Mouse (Mus musculus): ENCODE results near the gene Htr2c. TPM values are rescaled to one million over a fixed set of nuclear protein-coding genes. Genes with fewer than 3 reads are reported as not detected.

Gene Htr2c
- polyA plus RNA-seq, 1 experiment from 2014 or later: not detected

DNA sequence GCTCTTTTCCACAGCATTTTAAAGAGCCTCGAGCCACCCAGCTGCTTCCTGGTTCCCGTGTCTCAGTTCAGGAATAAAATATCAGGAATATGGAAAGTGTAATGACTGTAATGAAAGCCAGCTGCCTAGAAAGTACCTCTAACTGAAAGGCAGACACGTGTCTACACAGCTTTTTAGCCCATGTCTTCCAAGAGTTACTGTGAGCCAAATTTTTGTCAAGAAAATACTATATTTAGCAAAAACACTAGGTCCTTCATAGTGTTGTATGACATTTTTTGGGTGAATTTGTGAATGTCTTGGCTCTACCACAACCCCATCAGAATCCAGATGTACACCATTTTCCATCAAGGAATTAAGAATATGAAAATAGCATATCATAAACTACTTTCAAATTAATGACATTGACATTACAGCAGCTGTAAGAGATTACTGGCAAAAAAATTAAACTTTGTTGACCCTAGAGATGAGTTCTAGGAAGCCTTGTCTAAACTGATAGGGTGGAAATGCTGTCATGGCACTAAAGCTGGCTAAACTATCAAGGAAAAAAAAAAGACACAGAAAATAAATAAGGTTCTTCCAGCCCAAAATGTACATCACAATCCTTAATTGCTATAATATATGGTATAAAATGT lies 255.2 kb downstream of the Htr2c start:
- H3K9me3 ChIP-seq: no peaks in the 10 kb centered on the region
- H3K27ac ChIP-seq: no peak overlapping the region
- H3K27me3 ChIP-seq (ENCODE audit: insufficient read depth, poor library complexity, severe bottlenecking): no peaks in the 10 kb centered on the region
- H3K36me3 ChIP-seq: no peaks in the 10 kb centered on the region
- no peak overlapping the region for H3K4me3 ChIP-seq
- DNase-seq (ENCODE audit: low spot score): no peak
- 69% methylated on average over 3 of the region's 3 CpGs for WGBS
- no peaks in the 10 kb centered on the region for H3K4me1 ChIP-seq

DNA sequence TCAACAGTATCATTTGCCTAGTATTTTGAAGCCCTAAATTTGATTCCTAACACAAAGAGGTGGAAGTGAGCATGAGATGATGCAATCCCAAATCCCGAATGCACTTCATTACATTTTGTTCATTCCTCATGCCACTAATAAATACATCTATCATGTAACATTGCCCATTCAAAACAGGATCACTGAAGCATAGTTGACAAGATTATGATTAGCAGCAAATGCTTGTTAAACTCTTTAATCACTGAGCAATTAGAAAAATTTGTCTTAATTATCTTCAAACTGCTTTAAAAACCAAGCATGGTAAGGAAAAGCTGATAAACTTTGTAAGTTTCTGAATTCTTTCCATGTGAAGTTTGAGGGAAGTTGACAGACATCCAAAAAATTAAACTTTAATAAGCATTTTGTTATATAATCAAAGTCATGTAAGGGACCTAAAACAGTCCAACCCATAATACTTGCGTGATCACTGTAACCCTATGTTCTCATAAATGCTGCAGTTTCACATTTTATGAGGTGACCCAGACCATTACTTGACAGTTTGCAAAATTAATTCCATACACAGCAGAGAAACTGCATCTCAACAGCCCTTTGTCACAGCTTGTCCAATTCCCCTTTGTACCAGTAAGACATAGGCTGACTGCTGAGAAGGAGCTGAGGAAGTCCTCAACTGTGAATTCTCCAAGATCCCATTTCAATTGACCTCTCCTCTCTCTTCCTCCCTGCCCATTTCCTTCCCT lies 276.7 kb downstream of the Htr2c start:
- 77% methylated on average over 2 of the region's 2 CpGs for WGBS
- Histone ChIP-seq H3K27me3 (ENCODE audit: insufficient read depth, poor library complexity, severe bottlenecking) (no peaks in the 10 kb centered on the region), H3K36me3 (no peaks in the 10 kb centered on the region), H3K4me3 (no peak overlapping the region), H3K9me3 (no peaks in the 10 kb centered on the region), H3K27ac (no peak overlapping the region), H3K4me1 (no peaks in the 10 kb centered on the region)
- DNase-seq (ENCODE audit: low spot score): no peak

MicroRNA genes within 50 kb of the gene (microRNA counts, 519-probe panel; counts per million panel counts)
- not detected for microRNA mmu-miR-448
- not detected for microRNA mmu-miR-764-3p
- not detected for microRNA mmu-miR-764-5p

Small RNAs within 50 kb of the gene (microRNA-seq; reads per million reads assigned to microRNA genes)
- not detected for gene Gm22650
- not detected for gene Gm24627
- gene Mir1264: not detected
- 1.5 reads per million for gene Mir1298
- gene Mir1912: not detected
- not detected for gene Mir448
- gene Mir764: not detected

Measured in heart, embryonic 10.5 days (tissue).